Mouse (Mus musculus) leukemia stem cell, adult 10-12 weeks (primary cell): ENCODE data around the gene Il20. TPM values are rescaled to one million over a fixed set of nuclear protein-coding genes. Genes with fewer than 3 reads are reported as not detected.

Experiments used
- polyA plus RNA-seq: library from polyadenylated mRNA; stranded (reverse); fragments of >175 nt; gene quantifications from 2 replicates; pipeline ENCODE4 v1.2.3, GENCODE M21; 2012; ENCODE audit warnings: low replicate concordance

Gene Il20
- polyA plus RNA-seq, result not detected in 2 replicates

GRCm38 (mm10) chr1:130911401-130912010, at the start of gene Il20:
TSS of gene Il20 (minus strand) at chr1:130911451.

DNA sequence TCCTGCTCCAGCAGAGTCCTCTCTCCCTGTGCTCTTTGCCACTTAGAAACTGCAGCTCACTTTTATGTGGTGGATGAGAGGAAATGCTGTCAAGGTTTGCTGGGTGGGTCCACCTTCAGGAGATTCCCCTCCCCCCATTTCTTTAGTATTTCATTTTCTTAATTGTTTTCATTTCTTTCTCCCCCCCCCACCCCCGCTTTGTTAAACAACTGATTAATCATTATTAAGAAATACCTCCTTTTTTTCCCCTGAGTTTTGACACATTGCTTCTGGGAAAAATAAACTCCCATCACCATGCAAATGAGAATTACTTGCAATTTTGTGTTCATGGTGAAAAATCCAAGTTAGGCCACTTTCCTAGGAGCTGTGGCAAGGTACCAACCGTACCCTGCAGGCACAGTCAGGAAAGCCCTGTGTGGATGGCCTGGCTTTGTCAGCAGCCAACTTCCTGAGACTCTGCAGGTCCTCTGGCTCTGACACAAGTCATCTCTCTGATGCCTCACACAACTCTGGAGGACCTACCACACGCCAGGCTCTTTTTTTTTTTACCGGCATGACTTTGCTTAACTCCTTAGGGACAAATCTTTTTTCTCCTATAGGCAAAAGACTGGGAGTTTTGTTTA, 28.9 kb upstream of the Il20 start, which contains the start of gene Il19:
Gene Il19 (minus strand): TSS at position 51 of the 623 bp plus-strand sequence.

GRCm38 (mm10) chr1:130887354-130887753, 23.9 kb downstream of the Il20 start, which contains the start of gene Il24:
TSS of gene Il24 (minus strand) at chr1:130887454.

DNA sequence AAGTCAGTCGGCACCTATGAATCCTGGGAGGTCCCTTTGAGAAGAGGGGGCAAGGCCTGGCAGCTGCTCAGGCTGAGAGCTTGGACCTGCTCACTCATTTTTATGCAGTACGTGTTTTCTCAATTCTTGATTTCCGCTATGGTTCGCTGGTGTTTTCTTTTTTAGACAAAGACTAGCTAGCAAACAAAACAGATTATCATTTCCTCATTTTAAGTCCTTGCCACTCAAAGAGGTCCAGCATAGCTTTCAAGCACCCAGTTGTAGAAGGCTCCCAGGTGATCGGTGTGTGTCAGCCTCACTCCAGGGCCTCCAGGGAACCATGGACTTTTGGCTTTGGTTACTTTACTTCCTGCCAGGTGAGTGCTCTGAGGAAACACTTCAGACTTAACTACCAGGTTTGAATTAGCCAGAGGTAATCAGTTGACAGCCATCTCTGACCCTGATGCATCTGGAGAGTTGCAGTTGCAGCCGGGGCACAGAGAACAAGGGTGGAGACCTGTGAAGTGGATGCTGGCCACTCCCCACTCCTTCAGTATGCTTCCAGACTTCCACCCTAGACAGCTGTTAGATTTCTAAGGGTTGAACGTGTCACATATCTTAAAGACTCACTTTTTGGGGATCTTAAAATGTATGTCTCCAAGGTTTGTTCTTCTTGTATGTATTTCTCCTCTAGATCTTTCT, 45.6 kb downstream of the Il20 start, which contains the start of gene Fcmr:
Gene Fcmr (plus strand): TSS at position 129 of the 681 bp plus-strand sequence.

Other genes with a start within 250 kb of the Il20 start
- 0.12 TPM in 1 of 2 replicates, not detected in the other for gene C4bp, start 249.8 kb downstream of the Il20 start, polyA plus RNA-seq
- not detected in 2 replicates for gene Gm29427, start 195.7 kb downstream of the Il20 start, polyA plus RNA-seq
- 1.2 and 4.8 TPM in 2 replicates for gene Yod1, start 194.1 kb downstream of the Il20 start, polyA plus RNA-seq
- gene Pfkfb2, start 182.2 kb downstream of the Il20 start, polyA plus RNA-seq, result 0.35 and 6.2 TPM in 2 replicates
- gene AA986860, start 179.5 kb downstream of the Il20 start, polyA plus RNA-seq, result 11.0 and 12.3 TPM in 2 replicates
- gene Fcamr, start 110.5 kb downstream of the Il20 start, polyA plus RNA-seq, result not detected in 2 replicates
- not detected in 2 replicates for gene Pigr, start 84.8 kb downstream of the Il20 start, polyA plus RNA-seq
- gene Fcmr, start 45.8 kb downstream of the Il20 start, polyA plus RNA-seq, result 557 and 1,286 TPM in 2 replicates
- not detected in 2 replicates for gene Il24, start 24.0 kb downstream of the Il20 start, polyA plus RNA-seq
- not detected in 2 replicates for gene Il19, start 28.7 kb upstream of the Il20 start, polyA plus RNA-seq
- gene Il10, start 108.4 kb upstream of the Il20 start, polyA plus RNA-seq, result not detected in 2 replicates
- gene Mapkapk2, start 186.4 kb upstream of the Il20 start, polyA plus RNA-seq, result 39.6 and 82.4 TPM in 2 replicates
- 6.9 and 7.6 TPM in 2 replicates for gene Dyrk3, start 226.9 kb upstream of the Il20 start, polyA plus RNA-seq
- gene Eif2d, start 241.7 kb upstream of the Il20 start, polyA plus RNA-seq, result 17.8 and 25.3 TPM in 2 replicates